Mouse (Mus musculus) left cerebral cortex, postnatal 25 days (tissue): ENCODE measurements around the gene Slk. TPM values are rescaled to one million over a fixed set of nuclear protein-coding genes. Genes with fewer than 3 reads are reported as not detected.

Experiments
- DNase-seq, 2 experiments: peaks; one replicate each; pipeline ENCODE4 v3.0.0; 2022; ENCODE audit warnings: low spot score in 2 of 2, mixed read lengths in 1 of 2
- intact Hi-C: fragments of 180-260 bp; cut with DNase I; formaldehyde crosslinking; loops from one replicate; pipeline ENCODE4 v1.15.1; 2025
- total RNA-seq, 2 experiments: library from RNA; stranded (reverse); gene quantifications; 2 replicates each; pipeline ENCODE4 v1.2.3; 2021

Gene Slk
- total RNA-seq, 2 experiments from 2014 or later: 57.1 to 57.6 TPM

GRCm38 (mm10) chr19:47645583-47645982 lies 66.1 kb downstream of the Slk start:
- intact Hi-C loops: no loop called here
- DNase-seq: no peak

GRCm38 (mm10) chr19:47646508-47647120 lies 67.1 kb downstream of the Slk start:
- intact Hi-C loops: no loop called here
- DNase-seq: no peak

GRCm38 (mm10) chr19:47649071-47649470 lies 69.6 kb downstream of the Slk start:
- no peak for DNase-seq
- intact Hi-C loops: no loop called here

- DNase-seq: no peak
These were observed 71.1 kb downstream of the Slk start for GRCm38 (mm10) chr19:47650366-47651159.

GRCm38 (mm10) chr19:47651160-47651480 lies 71.6 kb downstream of the Slk start:
- intact Hi-C loops: loop anchor here (10.0 kb wide), 1 partner anchor 284 kb away; the partner anchor contains the start of gene Cfap58
- no peak for DNase-seq

More at GRCm38 (mm10) chr19:47650366-47651159, 71.1 kb downstream of the Slk start:
- intact Hi-C loops: loop anchor here (10.0 kb wide), 1 partner anchor 284 kb away; the partner anchor contains the start of gene Cfap58

GRCm38 (mm10) chr19:47652255-47652654 lies 72.8 kb downstream of the Slk start:
- intact Hi-C loops: loop anchor here (10.0 kb wide), 1 partner anchor 283 kb away; the partner anchor contains the start of gene Cfap58
- no peak for DNase-seq

GRCm38 (mm10) chr19:47653173-47653572 lies 73.7 kb downstream of the Slk start:
- DNase-seq: no peak
- intact Hi-C loops: loop anchor here (10.0 kb wide), 1 partner anchor 282 kb away; the partner anchor contains the start of gene Cfap58

GRCm38 (mm10) chr19:47654896-47655295 lies 75.4 kb downstream of the Slk start:
- intact Hi-C loops: loop anchor here (10.0 kb wide), 1 partner anchor 280 kb away; the partner anchor contains the start of gene Cfap58
- no peak for DNase-seq

GRCm38 (mm10) chr19:47658914-47659535 lies 79.5 kb downstream of the Slk start:
- peak; percentile 61 to 74 for DNase-seq
- intact Hi-C loops: loop anchor here (2.0 to 10.0 kb wide), 3 partner anchors 72 to 276 kb away; partner anchors contain the start of genes Cfap58 and Sfr1

GRCm38 (mm10) chr19:47659765-47660408 lies 80.4 kb downstream of the Slk start:
- DNase-seq: no peak
- intact Hi-C loops: loop anchor here (2.0 to 10.0 kb wide), 3 partner anchors 71 to 275 kb away; partner anchors contain the start of genes Cfap58 and Sfr1

GRCm38 (mm10) chr19:47667601-47668000 lies 88.1 kb downstream of the Slk start:
- DNase-seq: no peak
- intact Hi-C loops: no loop called here

GRCm38 (mm10) chr19:47668399-47668798 lies 88.9 kb downstream of the Slk start:
- no peak for DNase-seq
- intact Hi-C loops: no loop called here

- DNase-seq: no peak
- intact Hi-C loops: loop anchor here (5.0 kb wide), 1 partner anchor 128 kb away; no protein-coding TSS in a partner anchor
These were observed 94.9 kb downstream of the Slk start for GRCm38 (mm10) chr19:47674419-47674818.

GRCm38 (mm10) chr19:47678675-47679074 lies 99.2 kb downstream of the Slk start:
- peak; percentile 56 to 89 for DNase-seq
- intact Hi-C loops: loop anchor here (2.0 kb wide), 1 partner anchor 52 kb away; the partner anchor contains the start of gene Sfr1

- intact Hi-C loops: no loop called here
- DNase-seq: no peak
These were observed 110.1 kb downstream of the Slk start for GRCm38 (mm10) chr19:47689592-47689991.

GRCm38 (mm10) chr19:47691994-47692393 lies 112.5 kb downstream of the Slk start, which contains the start of gene Col17a1:
TSS of gene Col17a1 (minus strand) at chr19:47692094.
- DNase-seq: no peak
- intact Hi-C loops: no loop called here
